Mouse (Mus musculus) lung, postnatal 0 days (tissue): ENCODE results near the gene Spred1.

ENCODE experiments used
- CTCF ChIP-seq: IDR thresholded peaks from 2 replicates; pipeline ENCODE4 v1.5.1; 2016; ENCODE audit warnings: antibody characterized with exemption, mild to moderate bottlenecking
- EP300 ChIP-seq: IDR thresholded peaks from 2 replicates; pipeline ENCODE4 v1.6.1; 2016; ENCODE audit warnings: antibody characterized with exemption, mild to moderate bottlenecking, control low read depth

DNA sequence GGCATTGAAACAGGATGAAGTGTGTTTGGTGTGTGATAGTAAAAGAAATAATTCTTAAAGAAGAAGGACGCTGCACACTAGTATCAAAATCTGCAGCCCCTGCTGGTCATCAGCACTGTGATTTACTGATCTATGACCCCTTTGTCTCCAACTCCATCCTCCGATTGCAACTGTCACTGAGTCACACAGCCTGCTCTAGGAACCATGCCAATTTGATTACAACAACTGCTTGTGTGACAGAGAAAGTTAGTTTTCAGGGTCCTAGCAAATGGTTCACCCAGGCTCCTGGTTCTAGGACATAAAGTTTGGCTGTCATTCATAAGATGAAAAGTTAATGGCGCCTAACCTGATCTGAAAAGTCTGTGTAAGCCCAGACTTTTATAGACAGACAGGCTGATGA is 25.7 kb upstream of the Spred1 start:
- TF ChIP-seq CTCF = peak; percentile 13; the same call in 1 of the 2 replicates
- TF ChIP-seq EP300 = no peak; the same call in 1 of the 2 replicates
